Mouse (Mus musculus) cerebellum, postnatal 10 days (tissue): ENCODE results near the gene Csnk2b.
"Not testable (repeated sequence)": the region's sequence is repeated elsewhere in the genome, so short reads cannot be mapped to it uniquely, and the experiment has no call there.

ENCODE experiments used
- DNase-seq, 2 experiments: peaks; one replicate each; pipeline ENCODE4 v3.0.0; 2021; ENCODE audit warnings: mixed read lengths in 2 of 2

Csnk2b gene

GRCm38 (mm10) chr17:35152121-35152520 is 30.3 kb upstream of the Csnk2b start:
- DNase-seq: no peak

GRCm38 (mm10) chr17:35147922-35148639 is 26.2 kb upstream of the Csnk2b start:
- no peak for DNase-seq

- no peak for DNase-seq
Observed at GRCm38 (mm10) chr17:35147348-35147747, 25.5 kb upstream of the Csnk2b start.

- DNase-seq: no peak
Observed at GRCm38 (mm10) chr17:35146139-35146538, 24.3 kb upstream of the Csnk2b start.

- DNase-seq: no peak
Observed at GRCm38 (mm10) chr17:35141971-35142370, 20.1 kb upstream of the Csnk2b start.

- DNase-seq: no peak
Observed at GRCm38 (mm10) chr17:35140490-35140996, 18.7 kb upstream of the Csnk2b start.

- DNase-seq: no peak
Observed at GRCm38 (mm10) chr17:35139269-35139668, 17.4 kb upstream of the Csnk2b start.

- no peak for DNase-seq
Observed at GRCm38 (mm10) chr17:35135591-35136320, 13.9 kb upstream of the Csnk2b start.

- peak; percentile 98 to 99 for DNase-seq
Observed at GRCm38 (mm10) chr17:35134801-35135590, 13.1 kb upstream of the Csnk2b start, which contains the start of gene Bag6. TSS of gene Bag6 (plus strand) at chr17:35135178.

- DNase-seq: no peak
Observed at GRCm38 (mm10) chr17:35133517-35133916, 11.7 kb upstream of the Csnk2b start.

GRCm38 (mm10) chr17:35132174-35132560 is 10.3 kb upstream of the Csnk2b start:
- DNase-seq: no peak

GRCm38 (mm10) chr17:35131500-35132173 is 9.8 kb upstream of the Csnk2b start, which contains the start of gene Apom:
TSS of gene Apom (minus strand) at chr17:35132050.
- DNase-seq: no peak

- DNase-seq: no peak
Observed at GRCm38 (mm10) chr17:35131038-35131437, 9.2 kb upstream of the Csnk2b start.

GRCm38 (mm10) chr17:35128996-35129395 is 7.1 kb upstream of the Csnk2b start:
- DNase-seq: no peak

GRCm38 (mm10) chr17:35127017-35127416 is 5.2 kb upstream of the Csnk2b start:
- no peak for DNase-seq

- DNase-seq: peak; percentile 82 to 84
Observed at GRCm38 (mm10) chr17:35126206-35126611, 4.4 kb upstream of the Csnk2b start, which contains the start of gene D17H6S53E. TSS of gene D17H6S53E (plus strand) at chr17:35126373.

GRCm38 (mm10) chr17:35125578-35125977 is 3.7 kb upstream of the Csnk2b start:
- no peak for DNase-seq

GRCm38 (mm10) chr17:35125081-35125480 is 3.2 kb upstream of the Csnk2b start:
- DNase-seq: no peak

- not testable (repeated sequence) for DNase-seq
Observed at GRCm38 (mm10) chr17:35124261-35124896, 2.5 kb upstream of the Csnk2b start.

- not testable (repeated sequence) for DNase-seq
Observed at GRCm38 (mm10) chr17:35123287-35123686, 1.4 kb upstream of the Csnk2b start.

GRCm38 (mm10) chr17:35121143-35121799 is 582 bp downstream of the Csnk2b start, which contains the start of gene Gpank1:
TSS of gene Gpank1 (plus strand) at chr17:35121455.
- peak; percentile 99 to 100 for DNase-seq
